14 mouse cellular contexts compared by ENCODE assay signal in genomic region chr9:16994169-16994568, GRCm38 (mm10).
DNase-seq lines count a peak whose midpoint lies in the region; ATAC-seq and TF ChIP-seq lines count a peak whose summit lies in the region.
"Had no signal": no experiment of that assay in that cellular context is flagged by ENCODE, and none has a peak within 500 bp of the region (broad histone marks: within the 10 kb centered on the region; RNA-seq: fewer than 3 reads in every experiment).

No protein-coding gene starts in this region.

- TF ChIP-seq CTCF in left cerebral cortex, adult 2 months (IDR thresholded peaks at IDR 0.05), result no peak

- H3K9me3 ChIP-seq in heart, embryonic 12.5 days (replicated peaks), result no peaks in the 10 kb centered on the region
- no peaks in the 10 kb centered on the region for H3K9me3 ChIP-seq in limb, embryonic 13.5 days
- H3K9me3 ChIP-seq in limb, embryonic 10.5 days (replicated peaks), result no peaks in the 10 kb centered on the region
- H3K9me3 ChIP-seq: embryonic facial prominence, embryonic 12.5 days; forebrain, embryonic 13.5 days; liver, embryonic 12.5 days had no signal

- intact Hi-C loops in gastrocnemius, postnatal 14 days (cut with DNase I; ENCODE audit: low total_unique reads), result no loop called here
- intact Hi-C loops in left cerebral cortex, adult 2 months (cut with DNase I), result no loop called here

- H3K36me3 ChIP-seq in heart, embryonic 12.5 days, result no peaks in the 10 kb centered on the region
- no peaks in the 10 kb centered on the region for H3K36me3 ChIP-seq in limb, embryonic 13.5 days
- no peaks in the 10 kb centered on the region for H3K36me3 ChIP-seq in limb, embryonic 10.5 days
- H3K36me3 ChIP-seq: embryonic facial prominence, embryonic 12.5 days; liver, embryonic 12.5 days had no signal

- H3K4me2 ChIP-seq in heart, embryonic 12.5 days, result no peak overlapping the region
- no peak overlapping the region for H3K4me2 ChIP-seq in limb, embryonic 13.5 days (replicated peaks)
- H3K4me2 ChIP-seq: embryonic facial prominence, embryonic 12.5 days; forebrain, embryonic 13.5 days; liver, embryonic 12.5 days had no signal

- no peaks in the 10 kb centered on the region for H3K27me3 ChIP-seq in heart, embryonic 12.5 days (replicated peaks)
- H3K27me3 ChIP-seq in limb, embryonic 13.5 days, result no peaks in the 10 kb centered on the region
- H3K27me3 ChIP-seq in limb, embryonic 10.5 days (ENCODE audit: low read depth, poor library complexity, severe bottlenecking), result no peaks in the 10 kb centered on the region
- H3K27me3 ChIP-seq: embryonic facial prominence, embryonic 12.5 days; forebrain, embryonic 13.5 days; liver, embryonic 12.5 days; Patski had no signal

- no peak overlapping the region for H3K9ac ChIP-seq in heart, embryonic 12.5 days
- no peak overlapping the region for H3K9ac ChIP-seq in limb, embryonic 13.5 days
- H3K9ac ChIP-seq: embryonic facial prominence, embryonic 12.5 days; forebrain, embryonic 13.5 days; liver, embryonic 12.5 days had no signal

- DNase-seq in heart, adult 11 months, result peak; percentile 86
- no peak for DNase-seq in limb, embryonic 10.5 days (ENCODE audit: low spot score)
- DNase-seq in gastrocnemius, postnatal 14 days, result peak; percentile 41
- peak; percentile 1 to 28 for DNase-seq in kidney, postnatal 36 days
- DNase-seq in left cerebral cortex, adult 2 months (ENCODE audit: extremely low spot score in 1 of 2, low spot score in 2 of 2), result no peak
- DNase-seq: adrenal gland, adult 2 months had no signal

- H3K27ac ChIP-seq in heart, embryonic 12.5 days (ENCODE audit: poor library complexity, severe bottlenecking), result no peak overlapping the region
- H3K27ac ChIP-seq in limb, embryonic 13.5 days, result no peak overlapping the region
- H3K27ac ChIP-seq in limb, embryonic 10.5 days, result no peak overlapping the region
- no peak overlapping the region for H3K27ac ChIP-seq in left cerebral cortex, adult 2 months
- H3K27ac ChIP-seq: embryonic facial prominence, embryonic 12.5 days; forebrain, embryonic 13.5 days; liver, embryonic 12.5 days; stomach, postnatal 0 days had no signal

- no peak overlapping the region for H3K4me3 ChIP-seq in heart, embryonic 12.5 days
- H3K4me3 ChIP-seq in limb, embryonic 13.5 days, result no peak overlapping the region
- H3K4me3 ChIP-seq in limb, embryonic 10.5 days, result no peak overlapping the region
- no peak overlapping the region for H3K4me3 ChIP-seq in left cerebral cortex, adult 2 months
- H3K4me3 ChIP-seq: embryonic facial prominence, embryonic 12.5 days; forebrain, embryonic 13.5 days; liver, embryonic 12.5 days had no signal

- 66% methylated on average over 2 of the region's 2 CpGs for WGBS in heart, embryonic 12.5 days
- WGBS in limb, embryonic 13.5 days, result 40% methylated on average over 2 of the region's 2 CpGs
- 73% methylated on average over 2 of the region's 2 CpGs for WGBS in limb, embryonic 10.5 days

- H3K4me1 ChIP-seq in heart, embryonic 12.5 days (replicated peaks), result no peaks in the 10 kb centered on the region
- 0 out of 2 replicates have a peak, but pooled peaks cover 3% of the 10 kb centered on the region for H3K4me1 ChIP-seq in limb, embryonic 13.5 days
- no peaks in the 10 kb centered on the region for H3K4me1 ChIP-seq in limb, embryonic 10.5 days
- H3K4me1 ChIP-seq: embryonic facial prominence, embryonic 12.5 days; forebrain, embryonic 13.5 days; liver, embryonic 12.5 days had no signal

- ATAC-seq in heart, embryonic 12.5 days (ENCODE audit: insufficient number of reproducible peaks, low FRiP score), result no peak
- peak; percentile 64; the same call in 1 of the 2 replicates for ATAC-seq in limb, embryonic 13.5 days (ENCODE audit: low FRiP score, low read depth)
- no peak for ATAC-seq in megakaryocyte, adult 5-6 weeks (ENCODE audit: poor library complexity, severe bottlenecking)
- ATAC-seq: forebrain, embryonic 13.5 days; liver, embryonic 12.5 days; Patski had no signal

Comparison
In these comparisons a context has a peak if more than half of its experiments do, and no peak if none do; other contexts are left out.
1. DNase-seq: peak in heart, adult 11 months (single experiment), gastrocnemius, postnatal 14 days (single experiment) and kidney, postnatal 36 days (2 of 2); none in limb, embryonic 10.5 days (single experiment) and left cerebral cortex, adult 2 months (0 of 2).